Mouse (Mus musculus) heart, adult 18-20 months (tissue): ENCODE measurements around the gene Gm38394. TPM values are rescaled to one million over a fixed set of nuclear protein-coding genes. Genes with fewer than 3 reads are reported as not detected.
"Not testable (repeated sequence)": the region's sequence is repeated elsewhere in the genome, so short reads cannot be mapped to it uniquely, and the experiment has no call there.

Experiments
- DNase-seq, 2 experiments: peaks; one replicate each; pipeline ENCODE4 v3.0.0; 2021 to 2022; ENCODE audit warnings: mixed read lengths in 1 of 2
- long read RNA-seq, 2 experiments: library from polyadenylated mRNA; stranded (forward); transcript quantifications; one replicate each; pipeline ENCODE4 v2.0.0; 2021
- total RNA-seq, 2 experiments: library from RNA; stranded (reverse); gene quantifications; 2 replicates each; pipeline ENCODE4 v1.2.3; 2021

Gm38394 gene
- 10 to 100 TPM; 14.0 to 14.6 TPM for total RNA-seq
- long read RNA-seq, experiment 1, partial matches to known transcripts = 1 of 1 reads
- long read RNA-seq, experiment 1, other reads (novel, unspliced or antisense) = 0 of 1 reads
- long read RNA-seq, experiment 2 = 0 reads

DNA sequence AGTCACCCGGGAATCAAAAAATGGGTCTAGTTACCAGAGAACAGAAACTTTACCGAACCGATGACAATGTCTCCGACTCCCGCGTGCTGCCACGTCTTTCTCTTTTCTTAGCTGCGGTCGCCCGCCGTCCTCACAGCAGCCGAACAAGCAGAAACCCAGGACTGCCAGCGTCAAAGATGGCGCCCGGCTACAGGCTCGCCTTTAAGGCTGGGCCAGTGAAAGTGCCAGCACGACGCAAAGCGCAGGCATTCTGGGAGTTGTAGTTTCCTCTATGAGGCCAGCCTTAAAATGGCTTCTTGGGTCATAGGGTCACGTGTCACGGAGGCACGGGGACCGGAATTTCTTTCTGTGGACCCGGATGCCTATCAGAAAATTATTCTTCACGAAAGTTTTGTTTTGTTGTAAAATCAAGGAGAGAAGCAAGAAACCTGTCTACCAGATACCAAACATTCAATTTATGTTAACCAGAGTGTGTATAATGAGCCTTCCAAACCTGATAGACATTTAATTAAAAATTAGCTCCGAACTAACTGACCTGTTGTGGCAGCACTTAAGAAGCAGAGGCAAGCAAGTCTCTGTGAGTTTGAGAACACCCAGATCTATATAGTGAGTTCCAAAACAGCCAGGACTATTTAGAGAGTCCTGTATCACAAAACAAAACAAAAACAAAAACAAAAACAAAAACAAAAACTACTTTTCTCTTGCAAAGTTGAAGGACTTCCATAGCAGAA lies at the start of gene Gm38394:
Gene Gm38394 (minus strand): TSS at position 116 of the 731 bp plus-strand sequence.
- DNase-seq = peak; percentile 94 to 96

DNA sequence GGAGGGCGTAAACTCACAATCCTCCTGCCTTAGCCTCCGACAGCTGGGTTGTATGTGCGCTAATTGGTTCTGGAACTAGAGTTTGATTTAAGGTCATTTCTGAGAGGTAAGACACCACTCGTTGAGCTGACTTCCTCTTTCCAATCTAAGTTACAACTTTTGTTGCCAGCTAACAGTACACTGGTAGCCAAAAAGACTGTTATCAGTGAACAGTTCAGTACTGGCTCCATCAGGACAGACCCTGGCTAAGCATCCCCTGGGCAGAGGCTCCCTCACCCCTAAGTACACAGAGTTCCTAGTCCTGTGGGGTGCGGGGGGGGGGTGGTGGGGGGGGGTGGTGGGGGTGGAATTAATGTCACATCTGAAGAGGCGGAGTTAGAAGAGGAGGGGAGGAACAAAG lies 49.8 kb upstream of the Gm38394 start:
- DNase-seq = peak in 1 of 2 experiments; percentile 27

DNA sequence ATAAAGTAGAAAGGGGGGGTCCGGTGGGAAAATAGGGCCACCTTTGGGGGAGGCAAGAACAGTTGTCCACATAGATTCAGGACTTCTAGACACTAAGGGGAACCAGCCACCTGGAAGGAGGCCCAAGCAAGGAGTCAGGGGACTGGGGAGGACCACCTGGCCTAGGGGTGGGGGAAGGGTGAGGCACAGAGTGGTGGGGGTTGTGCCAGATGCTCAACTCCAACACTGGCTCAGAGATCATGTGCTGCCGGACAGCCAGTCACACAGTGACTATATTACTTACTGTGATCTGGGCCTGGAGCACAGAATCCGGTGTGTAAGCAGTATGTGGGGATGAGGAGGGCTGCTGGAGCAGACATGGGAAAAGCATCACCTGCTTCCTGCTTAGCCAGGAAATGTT lies 48.2 kb upstream of the Gm38394 start:
- DNase-seq = no peak

GRCm38 (mm10) chr1:133701824-133702223 lies 40.7 kb upstream of the Gm38394 start:
- peak; percentile 21 to 42 for DNase-seq

GRCm38 (mm10) chr1:133697935-133698620 lies 37.0 kb upstream of the Gm38394 start:
- DNase-seq = no peak

- peak; percentile 29 to 36 for DNase-seq
Measured at GRCm38 (mm10) chr1:133695901-133696300, 34.8 kb upstream of the Gm38394 start.

GRCm38 (mm10) chr1:133694876-133695275 lies 33.8 kb upstream of the Gm38394 start:
- DNase-seq = peak; percentile 40 to 70

DNA sequence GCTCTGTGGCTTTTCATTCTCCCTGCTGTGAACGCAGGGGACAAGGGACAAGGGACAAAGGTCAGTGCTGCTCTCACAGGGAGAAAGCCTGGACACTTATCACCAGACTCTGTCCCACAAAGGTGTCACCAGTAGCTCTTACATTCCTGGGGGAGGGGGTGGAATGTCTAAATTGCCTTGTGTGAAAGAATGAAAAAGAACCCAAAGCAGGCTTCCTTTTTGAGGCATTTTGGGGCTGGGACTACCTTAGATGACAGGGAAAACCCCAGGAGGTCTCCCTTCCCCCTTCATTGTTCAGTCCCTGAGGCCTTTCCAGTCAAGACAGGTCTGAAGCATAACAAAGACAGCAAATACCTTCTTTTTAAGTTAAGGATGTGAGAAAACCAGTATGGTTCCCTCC lies 33.2 kb upstream of the Gm38394 start:
- DNase-seq = no peak

- no peak for DNase-seq
Measured at GRCm38 (mm10) chr1:133693536-133694114, 32.5 kb upstream of the Gm38394 start.

- DNase-seq = no peak
Measured at GRCm38 (mm10) chr1:133692195-133692594, 31.1 kb upstream of the Gm38394 start.

DNA sequence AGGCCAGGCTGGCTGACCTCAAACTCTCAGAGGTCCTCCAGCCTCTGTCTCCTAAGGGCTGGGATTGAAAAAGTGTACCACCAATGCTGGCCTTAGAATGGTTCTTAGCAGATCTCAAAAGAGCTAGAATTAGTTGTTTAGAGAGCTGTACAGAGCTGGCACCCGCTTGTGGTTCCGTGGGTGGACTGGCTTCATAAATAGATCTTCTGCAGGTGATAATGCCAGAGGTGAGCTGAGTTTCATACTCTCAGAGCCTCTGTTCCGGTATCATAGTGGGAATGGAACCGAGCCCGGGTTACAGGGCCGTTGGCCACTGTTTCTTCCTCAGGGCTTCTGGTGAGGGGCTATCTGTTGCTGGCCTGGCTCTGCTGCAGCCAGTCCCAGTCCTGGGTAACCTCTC lies 29.9 kb upstream of the Gm38394 start:
- no peak for DNase-seq

DNA sequence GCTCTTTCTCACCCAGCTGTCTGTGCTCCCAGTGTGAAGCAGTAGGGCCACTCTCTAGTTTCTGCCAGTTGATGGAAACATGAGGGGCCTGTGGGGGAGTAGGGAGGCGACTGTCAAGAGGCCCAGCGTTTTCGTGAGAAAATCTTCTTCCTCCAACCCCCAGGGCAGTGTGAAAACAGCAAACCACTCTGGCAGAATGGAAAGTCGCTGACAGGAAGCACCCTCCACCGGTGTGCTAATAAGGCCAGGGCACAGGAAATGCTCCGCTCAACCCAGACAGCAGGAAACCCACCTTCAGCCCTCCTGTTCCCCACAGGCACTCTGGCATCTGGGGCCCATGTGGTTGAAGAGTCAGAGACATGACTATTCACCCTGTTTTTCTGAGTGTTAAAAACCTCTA lies 28.8 kb upstream of the Gm38394 start, which contains the start of gene Lax1:
Gene Lax1 (minus strand): TSS at position 212 of the 400 bp plus-strand sequence.
- DNase-seq = peak in 1 of 2 experiments; percentile 27

GRCm38 (mm10) chr1:133688301-133688700 lies 27.2 kb upstream of the Gm38394 start:
- DNase-seq = no peak

- DNase-seq = peak; percentile 76 to 91
Measured at GRCm38 (mm10) chr1:133685749-133686519, 24.8 kb upstream of the Gm38394 start.

DNA sequence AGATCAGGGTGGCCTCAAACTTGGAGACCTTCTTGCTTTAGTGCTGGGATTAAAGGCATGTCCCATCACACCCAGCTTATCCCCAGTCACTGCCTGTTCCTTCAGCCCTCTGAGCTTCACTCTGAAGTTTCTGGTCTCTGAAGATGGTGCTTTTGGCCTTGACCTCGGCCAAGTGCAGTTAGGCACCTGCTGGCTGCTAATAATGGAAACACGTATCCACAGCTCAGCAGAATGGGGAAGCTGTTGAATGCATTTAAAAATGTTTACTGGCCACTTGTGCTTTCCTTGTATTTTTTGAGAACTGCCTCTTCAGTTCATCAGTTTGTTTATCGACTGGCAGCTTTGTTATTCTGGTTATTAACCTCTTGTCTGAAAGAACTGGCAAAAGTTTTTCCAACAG lies 10.7 kb upstream of the Gm38394 start:
- DNase-seq = no peak

DNA sequence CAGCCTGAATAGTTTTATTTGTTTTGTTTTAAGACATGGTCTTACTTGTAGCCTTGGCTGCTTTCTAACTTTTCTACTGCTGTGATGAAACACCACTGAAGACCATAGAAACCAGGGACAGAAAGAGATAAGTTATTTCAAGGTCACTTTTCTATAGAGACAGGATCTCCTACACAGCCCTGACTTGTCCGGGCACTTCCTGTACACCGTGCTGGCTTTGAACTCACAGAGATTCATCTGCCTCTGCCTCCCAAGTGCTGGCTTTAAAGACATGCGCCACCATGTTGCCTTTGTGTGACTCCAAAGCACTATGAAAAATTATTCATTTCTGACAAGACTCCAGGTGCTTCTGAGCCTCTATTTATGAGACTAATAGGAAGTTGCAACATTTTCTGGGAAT lies 10.1 kb upstream of the Gm38394 start:
- no peak for DNase-seq

DNA sequence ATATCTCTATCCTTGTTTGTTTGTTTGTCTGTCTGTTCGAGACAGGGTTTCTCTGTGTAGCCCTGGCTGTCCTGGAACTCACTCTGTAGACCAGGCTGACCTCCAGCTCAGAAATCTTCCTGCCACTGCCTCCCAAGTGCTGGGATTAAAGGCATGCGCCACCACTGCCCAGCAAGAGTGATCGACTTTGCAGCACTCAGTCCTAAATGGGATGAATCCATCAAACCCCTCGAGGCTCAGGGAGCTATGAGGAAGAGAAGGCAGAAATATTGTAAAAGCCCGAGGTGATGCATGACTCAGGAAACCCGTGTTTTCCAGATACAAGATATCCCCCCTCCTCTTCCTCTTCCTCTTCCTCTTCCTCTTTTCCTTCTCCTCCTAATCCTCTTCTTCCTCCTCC lies 9.7 kb upstream of the Gm38394 start:
- no peak for DNase-seq

DNA sequence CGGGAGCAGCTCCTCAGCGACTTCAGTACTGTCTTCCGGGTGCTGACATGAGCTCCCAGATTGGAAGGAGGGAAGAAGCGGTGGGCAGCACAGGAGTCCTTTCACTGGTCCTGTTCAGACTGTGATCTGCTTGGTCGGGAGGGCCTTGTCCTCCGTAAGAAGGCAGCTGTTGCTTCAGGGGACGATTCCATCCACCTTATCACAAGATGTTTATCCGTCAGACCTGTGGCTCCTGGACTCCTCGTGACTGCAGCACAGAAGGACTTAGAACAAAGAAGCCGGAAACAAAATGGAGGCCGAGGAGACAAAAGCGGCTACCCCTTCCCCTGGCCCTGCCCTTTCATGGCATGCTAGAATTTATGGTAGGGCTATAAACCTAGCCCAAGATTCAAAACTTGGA lies 9.1 kb upstream of the Gm38394 start:
- no peak for DNase-seq

DNA sequence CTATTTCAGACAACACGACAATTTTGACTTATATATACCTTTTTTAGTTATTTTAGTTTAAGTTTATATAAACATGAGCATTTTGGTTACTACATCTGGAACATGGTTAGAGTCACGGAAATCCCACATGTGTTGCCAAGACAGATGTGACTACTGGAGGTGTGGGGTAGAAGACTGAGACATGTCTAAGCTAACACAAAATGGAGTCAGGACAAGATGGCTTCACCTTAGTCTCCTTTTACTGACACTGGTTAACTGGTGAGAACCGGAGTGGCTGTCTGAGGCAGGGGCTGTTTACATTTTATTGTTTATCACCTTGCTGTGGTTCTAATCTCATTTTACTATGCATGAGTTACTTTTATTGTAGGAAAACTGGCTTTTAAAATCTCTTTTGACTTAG lies 7.5 kb upstream of the Gm38394 start:
- DNase-seq = no peak

DNA sequence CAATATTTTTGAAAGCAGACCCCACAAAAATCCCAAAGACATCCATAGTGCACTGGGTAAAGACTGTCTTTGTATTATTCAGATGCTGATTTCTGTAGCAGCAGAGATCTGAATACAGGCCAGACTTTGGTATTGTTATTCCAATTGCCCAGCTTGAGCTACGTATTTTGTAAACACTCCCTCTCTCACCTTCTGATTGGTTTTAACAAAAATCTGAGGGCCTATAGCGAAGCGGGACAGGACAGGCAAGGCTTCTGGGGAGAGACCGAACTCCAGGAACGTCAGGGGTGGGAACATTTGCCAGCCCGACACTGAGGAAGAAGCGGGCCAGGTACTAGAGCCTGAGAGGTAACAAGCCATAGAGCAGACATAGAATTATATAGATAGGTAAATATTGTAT lies 6.6 kb upstream of the Gm38394 start:
- DNase-seq = no peak

DNA sequence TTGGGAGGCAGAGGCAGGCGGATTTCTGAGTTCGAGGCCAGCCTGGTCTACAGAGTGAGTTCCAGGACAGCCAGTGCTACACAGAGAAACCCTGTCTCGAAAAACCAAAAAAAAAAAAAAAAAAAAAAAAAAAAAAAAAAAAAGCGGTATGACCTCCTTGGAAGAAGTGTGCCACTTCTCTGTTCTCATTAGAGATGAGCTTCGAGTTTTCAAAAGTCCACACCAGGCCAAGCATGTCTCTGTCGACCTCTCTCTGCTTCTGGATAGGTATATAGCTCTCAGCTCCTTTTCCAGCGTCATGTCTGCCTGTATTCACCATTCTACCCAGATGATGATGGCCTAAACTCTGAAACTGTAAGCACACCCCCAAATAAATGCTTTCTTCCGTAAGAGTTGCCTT lies 4.6 kb upstream of the Gm38394 start:
- DNase-seq = not testable (repeated sequence)
